Mouse (Mus musculus) liver, adult 2 months (tissue): ENCODE data around the gene Wnt5b.

Source experiments
- CTCF ChIP-seq: fragments of 200-500 bp; IDR thresholded peaks from 2 replicates; pipeline ENCODE4 v1.5.1; 2011; ENCODE audit warnings: low read depth, low read length, control low read depth
- POLR2A ChIP-seq: fragments of 200-500 bp; IDR thresholded peaks from 2 replicates; pipeline ENCODE4 v1.6.1; 2011; ENCODE audit warnings: low read length, control low read depth; ENCODE audit not compliant: insufficient read depth; ENCODE audit errors: extremely low read depth

GRCm38 (mm10) chr6:119479343-119479875, 64.7 kb downstream of the Wnt5b start, which contains the start of gene Fbxl14:
- TF ChIP-seq CTCF (no peak), POLR2A (no peak)
